Mouse (Mus musculus) lung, adult 10 weeks (tissue): ENCODE measurements around the gene Gm4791. TPM values are rescaled to one million over a fixed set of nuclear protein-coding genes. Genes with fewer than 3 reads are reported as not detected.

Experiments used
- polyA plus RNA-seq: library from polyadenylated mRNA; stranded (reverse); fragments of 350-450 nt; fragmentation: Illumina TruSeq; extraction: RNeasy Lipid Tissue Mini Kit (QIAGEN cat#74804); gene quantifications from one replicate; pipeline ENCODE4 v1.2.3, GENCODE M21; 2014; ENCODE audit warnings: low read depth, low replicate concordance; ENCODE audit not compliant: insufficient read depth

Gm4791 gene
- not detected for polyA plus RNA-seq

GRCm38 (mm10) chr9:46998338-46998791 lies at the start of gene Gm4791:
Gene Gm4791, plus strand, starts transcription at chr9:46998741.

